Mouse (Mus musculus) cerebellum, adult 2 months (tissue): ENCODE measurements around the gene Arrdc5.

Experiments
- CTCF ChIP-seq: fragments of 200-500 bp; IDR thresholded peaks from 2 replicates; pipeline ENCODE4 v1.5.1; 2011; ENCODE audit warnings: low read depth, mild to moderate bottlenecking, control low read depth, low read length, moderate library complexity, borderline replicate concordance; ENCODE audit not compliant: insufficient read depth
- POLR2A ChIP-seq: fragments of 200-500 bp; IDR thresholded peaks from 2 replicates; pipeline ENCODE4 v1.6.1; 2011; ENCODE audit warnings: low read length, control low read depth, borderline replicate concordance; ENCODE audit not compliant: insufficient read depth

- TF ChIP-seq POLR2A (no peak), CTCF (no peak)
These were observed 12.3 kb downstream of the Arrdc5 start for GRCm38 (mm10) chr17:56287830-56288229.
